Mouse (Mus musculus): Measurements from ENCODE around the gene Klk10.

Klk10 gene

DNA sequence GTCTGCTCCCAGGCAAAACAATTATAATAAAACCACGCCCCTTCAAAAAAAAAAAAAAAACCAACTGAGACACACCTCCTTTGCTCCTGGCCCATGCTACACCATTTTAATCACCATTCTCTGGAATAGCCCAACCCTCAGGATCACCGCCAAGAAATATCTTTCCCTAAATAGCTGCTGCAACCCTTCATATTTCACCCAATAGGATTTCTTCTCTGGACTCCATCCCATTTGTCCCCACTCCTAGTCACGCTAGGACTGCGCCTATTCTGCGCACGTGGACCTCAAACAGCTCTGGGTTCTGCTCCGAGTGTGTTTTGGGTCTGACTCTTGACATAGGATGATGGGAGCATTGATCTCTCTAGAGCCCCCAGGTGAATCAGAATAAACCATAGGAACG is 15.5 kb downstream of the Klk10 start:
- no peak for DNase-seq (ENCODE audit: low spot score in 2 of 2)

DNA sequence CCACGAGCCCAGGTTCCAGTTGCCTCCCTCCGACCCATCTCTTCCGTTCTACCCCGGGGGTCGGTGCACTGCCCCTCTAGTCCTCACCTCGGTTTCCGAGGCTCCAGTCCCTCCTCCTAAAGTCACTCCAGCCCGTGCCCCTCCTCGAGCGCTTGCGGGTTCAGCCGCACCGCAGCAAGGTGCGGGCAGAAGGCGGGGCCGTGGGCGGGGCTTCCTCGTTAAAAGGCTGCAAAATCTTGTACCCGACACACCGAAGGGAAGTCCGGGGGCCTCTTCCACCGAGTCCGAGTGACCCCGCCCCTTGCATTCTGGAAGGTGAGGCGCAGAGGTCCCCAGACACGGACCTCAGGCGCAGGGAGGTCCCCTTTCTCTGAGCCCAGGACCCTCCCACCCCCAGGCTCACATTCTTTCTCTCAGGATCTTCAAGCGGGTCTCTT is 16.5 kb downstream of the Klk10 start, which contains the start of gene Klk8:
Gene Klk8, plus strand, starts transcription at position 245 of the 437 bp plus-strand sequence.
- DNase-seq (ENCODE audit: low spot score in 2 of 2): peak in 1 of 2 experiments; percentile 22

- DNase-seq (ENCODE audit: low spot score in 2 of 2): no peak
Measured at GRCm38 (mm10) chr7:43797844-43798462, 17.1 kb downstream of the Klk10 start.

DNA sequence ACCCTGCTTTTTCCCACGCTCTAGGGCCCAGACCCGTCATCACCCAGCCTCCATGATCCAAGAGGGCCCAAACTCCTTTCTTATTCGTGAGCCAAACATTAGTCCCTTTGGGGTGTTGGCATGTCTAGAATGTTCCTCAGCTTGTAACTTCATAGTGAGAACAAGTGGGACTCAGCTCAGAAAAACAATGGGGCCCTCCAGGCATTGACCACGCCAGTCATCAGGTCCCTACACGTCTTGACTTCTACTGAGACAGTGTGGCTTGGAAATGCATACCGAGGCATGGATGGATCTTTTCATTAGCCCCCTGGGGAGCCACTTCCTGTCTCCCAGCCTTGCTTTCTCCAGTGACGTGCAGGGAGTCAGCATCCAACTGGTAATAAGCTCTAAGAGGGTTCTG is 19.0 kb downstream of the Klk10 start:
- no peak for DNase-seq (ENCODE audit: low spot score in 2 of 2)

- no peak for DNase-seq (ENCODE audit: low spot score in 2 of 2)
Measured at GRCm38 (mm10) chr7:43810994-43811393, 30.2 kb downstream of the Klk10 start, which contains the start of gene Klk7. Gene Klk7, plus strand, starts transcription at chr7:43811294.

- DNase-seq (ENCODE audit: low spot score in 2 of 2): no peak
Measured at GRCm38 (mm10) chr7:43815211-43815610, 34.4 kb downstream of the Klk10 start.

GRCm38 (mm10) chr7:43816746-43817145 is 35.9 kb downstream of the Klk10 start:
- no peak for DNase-seq (ENCODE audit: low spot score in 2 of 2)

- DNase-seq (ENCODE audit: low spot score in 2 of 2): no peak
Measured at GRCm38 (mm10) chr7:43821581-43821980, 40.7 kb downstream of the Klk10 start.

GRCm38 (mm10) chr7:43824199-43824598 is 43.4 kb downstream of the Klk10 start, which contains the start of gene Klk6:
Gene Klk6, plus strand, starts transcription at chr7:43824499.
- no peak for DNase-seq (ENCODE audit: low spot score in 2 of 2)

DNA sequence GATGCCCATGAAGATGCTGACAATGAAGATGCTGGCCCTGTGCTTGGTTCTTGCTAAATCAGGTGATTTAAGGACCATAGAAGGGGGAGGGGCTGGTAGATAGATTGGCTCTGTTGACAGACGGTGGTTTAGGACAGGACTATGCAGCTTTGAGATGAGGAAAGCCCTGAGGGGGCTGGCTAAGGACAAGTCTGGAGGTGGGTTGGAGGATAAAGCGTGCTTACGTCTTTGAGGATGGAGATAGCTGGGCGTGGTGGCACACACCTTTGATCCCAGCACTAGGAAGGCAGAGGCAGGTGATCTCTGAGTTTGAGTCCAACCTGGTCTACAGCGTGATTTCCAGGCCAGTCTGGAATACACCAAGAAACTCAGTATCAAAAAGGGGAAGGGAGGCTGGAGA is 45.2 kb downstream of the Klk10 start:
- DNase-seq (ENCODE audit: low spot score in 2 of 2): no peak

DNA sequence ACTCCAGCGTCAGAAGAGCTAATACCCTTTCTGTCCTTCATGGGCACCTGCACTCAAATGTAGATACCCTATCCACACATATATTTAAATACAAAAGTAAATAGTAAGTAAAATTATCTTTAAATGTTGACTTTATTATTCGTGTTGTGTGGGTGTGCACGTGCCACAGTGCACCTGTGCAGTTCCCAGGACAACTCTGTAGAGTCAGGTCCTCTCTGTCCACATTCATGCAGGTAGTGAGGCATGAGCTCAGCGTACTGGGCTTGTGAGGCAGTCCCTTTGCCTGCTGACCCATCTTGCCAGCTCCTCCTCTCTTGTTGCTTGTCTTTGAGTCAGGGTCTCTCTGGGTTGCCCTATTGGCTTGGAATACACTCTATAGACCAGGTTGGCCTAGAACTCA is 46.9 kb downstream of the Klk10 start:
- DNase-seq (ENCODE audit: low spot score in 2 of 2): no peak

DNA sequence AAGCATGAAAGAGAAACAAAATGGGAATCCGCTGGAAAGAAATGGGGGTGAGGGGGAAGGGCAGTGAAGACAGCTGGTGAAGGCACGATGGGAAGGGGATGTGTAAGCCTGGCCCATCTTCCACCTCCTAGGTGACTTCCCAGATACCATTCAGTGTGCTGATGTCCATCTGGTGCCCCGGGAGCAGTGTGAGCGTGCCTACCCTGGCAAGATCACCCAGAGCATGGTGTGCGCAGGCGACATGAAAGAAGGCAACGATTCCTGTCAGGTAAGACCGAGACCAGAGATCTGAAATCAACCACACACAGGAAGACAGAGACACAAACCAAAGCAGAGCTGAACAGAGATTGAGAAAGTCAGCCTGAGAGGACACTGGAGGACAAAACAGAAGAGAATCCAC is 48.2 kb downstream of the Klk10 start:
- no peak for DNase-seq (ENCODE audit: low spot score in 2 of 2)
